Mouse (Mus musculus) lung, embryonic 16.5 days (tissue): ENCODE measurements at regions not wholly inside any gene's neighbourhood (a gene's known extent, or its start where the extent isn't known, plus 50 kb on each side); places are given as distances from the start of the nearest gene placed in this dataset.

Source experiments
- ATAC-seq: fragments of 200-750 bp; cut with Nextera tagmentation; 2 replicates; pipeline ENCODE4 v1.8.0; 2017; ENCODE audit warnings: low read depth, mild to moderate bottlenecking, moderate library complexity
- H3K27ac ChIP-seq: fragments of 300-500 bp; sonication (generic); 2 replicates; pipeline ENCODE4 v1.5.1; 2014; ENCODE audit warnings: mild to moderate bottlenecking, control low read depth, low read length
- H3K27me3 ChIP-seq: fragments of 300-500 bp; sonication (generic); 2 replicates; pipeline ENCODE4 v1.6.1; 2014; ENCODE audit warnings: low read depth, low read length, mixed read lengths; ENCODE audit not compliant: control insufficient read depth, insufficient read depth
- H3K36me3 ChIP-seq: fragments of 300-500 bp; sonication (generic); 2 replicates; pipeline ENCODE4 v1.6.1; 2014; ENCODE audit warnings: low read length; ENCODE audit not compliant: control insufficient read depth, insufficient read depth
- H3K4me1 ChIP-seq: fragments of 300-500 bp; sonication (generic); replicated peaks from 2 replicates; pipeline ENCODE4 v1.6.1; 2014; ENCODE audit warnings: low read length, mixed read lengths; ENCODE audit not compliant: control insufficient read depth, insufficient read depth
- H3K4me2 ChIP-seq: fragments of 300-500 bp; sonication (generic); 2 replicates; pipeline ENCODE4 v1.6.1; 2014; ENCODE audit warnings: low read depth, low read length, control low read depth
- H3K4me3 ChIP-seq: fragments of 300-500 bp; sonication (generic); 2 replicates; pipeline ENCODE4 v1.5.1; 2014; ENCODE audit warnings: mild to moderate bottlenecking, low read length, control low read depth
- H3K9ac ChIP-seq: fragments of 300-500 bp; sonication (generic); 2 replicates; pipeline ENCODE4 v1.6.1; 2014; ENCODE audit warnings: low read length, control low read depth
- H3K9me3 ChIP-seq: fragments of 300-500 bp; sonication (generic); 2 replicates; pipeline ENCODE4 v1.6.1; 2016; ENCODE audit warnings: low read length; ENCODE audit not compliant: control insufficient read depth
- WGBS: fragments of 180-500 bp; shearing (Covaris S2); extraction: QIAGEN DNeasy Blood & Tissue Kit; methylation state at CpG from one replicate; pipeline ENCODE4 v1.1.7; 2014; 5-methylcytosine and 5-hydroxymethylcytosine counted together

GRCm38 (mm10) chr11:43349564-43349963 lies 76.5 kb downstream of the Pttg1 start:
- ATAC-seq = no peak
- H3K36me3 ChIP-seq = no peaks in the 10 kb centered on the region
- H3K4me2 ChIP-seq = no peak overlapping the region
- no peak overlapping the region for H3K4me3 ChIP-seq
- H3K9ac ChIP-seq = no peak overlapping the region
- 46% methylated on average over 7 of the region's 7 CpGs for WGBS
- H3K27ac ChIP-seq = no peak overlapping the region
- H3K9me3 ChIP-seq = no peaks in the 10 kb centered on the region
- no peaks in the 10 kb centered on the region for H3K27me3 ChIP-seq
- H3K4me1 ChIP-seq = peaks cover 2% of the 10 kb centered on the region

DNA sequence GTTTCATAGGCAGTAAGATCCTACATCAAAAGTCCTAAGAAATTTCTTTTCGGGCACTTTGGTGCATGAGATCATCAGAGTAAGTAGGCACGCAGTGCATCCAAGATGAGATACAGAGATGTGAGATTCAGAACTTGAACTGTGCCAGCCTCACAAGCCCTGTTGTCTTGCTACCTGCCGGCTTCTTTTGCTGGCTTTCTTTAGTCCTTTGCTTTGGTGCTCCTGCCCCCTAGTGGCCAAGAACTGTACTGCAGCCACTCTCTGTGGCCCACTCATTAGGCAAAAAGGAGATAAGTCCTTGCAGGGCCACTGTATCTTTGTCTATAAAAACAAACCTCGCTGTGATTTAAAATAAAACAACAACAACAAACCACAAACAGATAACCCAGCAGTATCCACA lies 77.5 kb downstream of the Pttg1 start:
- H3K27me3 ChIP-seq = no peaks in the 10 kb centered on the region
- no peak for ATAC-seq
- no peak overlapping the region for H3K9ac ChIP-seq
- 19% methylated on average over 4 of the region's 4 CpGs for WGBS
- H3K4me2 ChIP-seq = no peak overlapping the region
- H3K4me1 ChIP-seq = peaks cover 5% of the 10 kb centered on the region
- no peaks in the 10 kb centered on the region for H3K9me3 ChIP-seq
- H3K4me3 ChIP-seq = no peak overlapping the region
- no peaks in the 10 kb centered on the region for H3K36me3 ChIP-seq
- no peak overlapping the region for H3K27ac ChIP-seq

- H3K4me1 ChIP-seq = peaks cover 5% of the 10 kb centered on the region
- H3K36me3 ChIP-seq = no peaks in the 10 kb centered on the region
- 95% methylated on average over 9 of the region's 9 CpGs for WGBS
- H3K27ac ChIP-seq = no peak overlapping the region
- no peak for ATAC-seq
- H3K27me3 ChIP-seq = no peaks in the 10 kb centered on the region
- H3K9me3 ChIP-seq = no peaks in the 10 kb centered on the region
- H3K4me3 ChIP-seq = no peak overlapping the region
- H3K9ac ChIP-seq = no peak overlapping the region
- H3K4me2 ChIP-seq = no peak overlapping the region
Measured at GRCm38 (mm10) chr11:43346489-43346888, 79.6 kb downstream of the Pttg1 start.

DNA sequence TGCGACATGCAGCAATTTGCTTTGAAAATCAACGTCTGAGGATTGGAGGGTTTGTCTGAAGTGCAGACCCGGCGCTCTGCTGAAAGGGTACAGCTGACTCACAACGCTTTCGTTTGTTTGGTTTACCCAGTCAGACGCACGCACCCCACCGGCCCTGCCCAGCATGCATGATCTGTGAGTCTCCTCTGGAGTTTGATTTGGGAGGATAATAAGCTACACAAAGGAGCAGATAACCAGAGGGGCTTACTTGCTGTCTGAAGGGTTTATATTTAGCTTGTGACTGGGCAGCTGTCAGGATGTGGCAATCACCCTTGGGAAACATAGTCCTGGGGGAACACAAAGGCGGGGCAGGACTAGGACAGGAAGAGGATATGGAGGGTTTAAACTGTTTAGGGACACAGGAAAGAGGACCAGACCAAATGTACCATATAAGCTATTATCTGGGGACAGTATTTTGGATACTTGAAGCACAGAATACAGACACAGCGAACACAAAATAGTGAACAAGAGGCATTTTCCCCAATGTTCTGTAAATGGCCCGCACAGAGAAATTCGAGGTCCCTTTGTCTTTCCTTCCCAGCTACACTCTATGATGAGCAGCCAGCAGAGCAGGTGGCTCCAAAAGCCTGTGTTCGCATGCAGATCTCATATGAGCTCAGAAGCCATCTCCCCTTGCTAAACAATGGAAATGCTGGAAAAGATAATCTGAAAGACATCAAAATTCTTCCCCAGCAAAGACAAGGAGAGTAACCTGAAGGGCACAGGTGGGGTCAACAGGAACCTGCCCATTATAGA lies 81.1 kb downstream of the Pttg1 start:
- H3K36me3 ChIP-seq = no peaks in the 10 kb centered on the region
- no peaks in the 10 kb centered on the region for H3K27me3 ChIP-seq
- H3K4me3 ChIP-seq = no peak overlapping the region
- ATAC-seq = peak; percentile 93
- peak overlapping the region; percentile 88 for H3K27ac ChIP-seq
- H3K9ac ChIP-seq = peak overlapping the region; percentile 47; the same call in 1 of the 2 replicates
- H3K4me2 ChIP-seq = peak overlapping the region; percentile 23
- 23% methylated on average over 14 of the region's 14 CpGs for WGBS
- H3K9me3 ChIP-seq = no peaks in the 10 kb centered on the region
- H3K4me1 ChIP-seq = peaks cover 5% of the 10 kb centered on the region

DNA sequence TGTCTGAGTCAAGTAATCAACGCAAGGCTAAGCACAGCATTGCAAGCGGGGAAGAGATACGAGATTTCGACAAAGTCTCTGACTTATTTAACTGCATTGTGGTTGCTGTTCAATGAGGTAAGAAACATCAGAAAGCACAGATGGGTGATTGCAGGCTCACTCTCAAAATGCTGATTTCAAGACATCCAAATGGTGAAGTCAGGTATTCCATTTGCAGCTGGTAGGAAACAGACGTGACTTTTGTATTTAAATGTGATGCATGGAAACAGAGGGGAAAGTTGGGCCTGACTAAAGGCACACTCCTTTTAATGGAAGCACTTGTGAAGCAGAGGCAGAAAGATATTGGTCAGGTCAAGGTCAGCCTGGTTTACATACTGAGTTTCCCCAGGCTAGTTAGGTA lies 82.5 kb downstream of the Pttg1 start:
- no peak overlapping the region for H3K4me3 ChIP-seq
- WGBS = 86% methylated on average over 5 of the region's 5 CpGs
- no peak overlapping the region for H3K4me2 ChIP-seq
- H3K9ac ChIP-seq = no peak overlapping the region
- no peak overlapping the region for H3K27ac ChIP-seq
- peaks cover 5% of the 10 kb centered on the region for H3K4me1 ChIP-seq
- H3K9me3 ChIP-seq = no peaks in the 10 kb centered on the region
- no peak for ATAC-seq
- H3K27me3 ChIP-seq = no peaks in the 10 kb centered on the region
- H3K36me3 ChIP-seq = no peaks in the 10 kb centered on the region

- Histone ChIP-seq H3K9ac (no peak overlapping the region), H3K4me1 (no peaks in the 10 kb centered on the region), H3K9me3 (no peaks in the 10 kb centered on the region), H3K36me3 (no peaks in the 10 kb centered on the region), H3K4me3 (no peak overlapping the region), H3K27me3 (no peaks in the 10 kb centered on the region), H3K27ac (no peak overlapping the region), H3K4me2 (no peak overlapping the region)
- no peak for ATAC-seq
- WGBS = 83% methylated on average over 2 of the region's 2 CpGs
Measured at GRCm38 (mm10) chr11:43338377-43338993, 87.6 kb downstream of the Pttg1 start.

GRCm38 (mm10) chr11:43335668-43336265 lies 90.3 kb downstream of the Pttg1 start:
- Histone ChIP-seq H3K4me3 (no peak overlapping the region), H3K36me3 (no peaks in the 10 kb centered on the region), H3K4me2 (no peak overlapping the region), H3K9me3 (no peaks in the 10 kb centered on the region), H3K9ac (no peak overlapping the region), H3K27ac (no peak overlapping the region), H3K27me3 (no peaks in the 10 kb centered on the region), H3K4me1 (no peaks in the 10 kb centered on the region)
- ATAC-seq = no peak
- WGBS = 65% methylated on average over 7 of the region's 7 CpGs

GRCm38 (mm10) chr11:43333547-43333946 lies 92.5 kb downstream of the Pttg1 start:
- no peaks in the 10 kb centered on the region for H3K4me1 ChIP-seq
- no peaks in the 10 kb centered on the region for H3K9me3 ChIP-seq
- no peak overlapping the region for H3K4me2 ChIP-seq
- H3K27ac ChIP-seq = no peak overlapping the region
- no peak for ATAC-seq
- H3K4me3 ChIP-seq = no peak overlapping the region
- H3K36me3 ChIP-seq = no peaks in the 10 kb centered on the region
- WGBS = 59% methylated on average over 4 of the region's 4 CpGs
- H3K27me3 ChIP-seq = no peaks in the 10 kb centered on the region
- H3K9ac ChIP-seq = no peak overlapping the region

DNA sequence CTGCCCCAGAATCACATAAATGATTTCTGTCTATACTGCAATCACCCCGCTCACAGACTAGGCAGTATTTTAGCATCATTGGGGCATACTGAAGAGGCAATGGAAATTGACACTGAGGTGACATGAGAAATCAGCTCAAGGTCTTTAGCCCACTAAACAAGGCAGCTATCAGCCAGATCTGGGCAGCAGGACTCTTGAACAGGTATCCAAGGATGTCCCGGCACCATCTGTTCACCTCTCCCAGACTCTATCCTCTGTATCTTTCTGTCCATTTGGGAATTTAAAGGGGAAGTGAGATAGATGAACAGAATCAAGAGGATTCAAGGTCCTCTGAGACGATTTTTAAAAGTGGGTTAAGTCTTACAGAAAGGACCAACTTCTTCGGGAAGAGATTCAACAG lies 112.1 kb downstream of the Pttg1 start:
- ATAC-seq = no peak
- no peaks in the 10 kb centered on the region for H3K4me1 ChIP-seq
- H3K27me3 ChIP-seq = no peaks in the 10 kb centered on the region
- H3K4me3 ChIP-seq = no peak overlapping the region
- no peak overlapping the region for H3K9ac ChIP-seq
- no peaks in the 10 kb centered on the region for H3K36me3 ChIP-seq
- H3K4me2 ChIP-seq = no peak overlapping the region
- H3K9me3 ChIP-seq = no peaks in the 10 kb centered on the region
- WGBS = 84% methylated on average over 4 of the region's 4 CpGs
- H3K27ac ChIP-seq = no peak overlapping the region
